In genomic region chr6:21851596-21852343, GRCm38 (mm10) we compare ENCODE assay signal across 8 mouse cellular contexts. TPM values are rescaled to one million over a fixed set of nuclear protein-coding genes. Genes with fewer than 3 reads are reported as not detected.
DNase-seq lines count a peak whose midpoint lies in the region; ATAC-seq and TF ChIP-seq lines count a peak whose summit lies in the region.

No protein-coding gene starts in this region.

- H3K4me3 ChIP-seq in C2C12 (ENCODE audit: insufficient read depth, poor library complexity, severe bottlenecking) = peak overlapping the region; percentile 53
- H3K4me3 ChIP-seq in bone marrow, adult 2 months (replicated peaks; ENCODE audit: control insufficient read depth, low read depth, low read length) = peak overlapping the region; percentile 22
- peak overlapping the region; percentile 80 for H3K4me3 ChIP-seq in embryonic facial prominence, embryonic 15.5 days (replicated peaks)
- peak overlapping the region; percentile 84 for H3K4me3 ChIP-seq in heart, embryonic 12.5 days
- H3K4me3 ChIP-seq in kidney, embryonic 16.5 days (ENCODE audit: low read length) = peak overlapping the region; percentile 82
- peak overlapping the region; percentile 80 for H3K4me3 ChIP-seq in limb, embryonic 15.5 days
- H3K4me3 ChIP-seq in midbrain, postnatal 0 days (ENCODE audit: low read depth, low read length) = peak overlapping the region; percentile 63

- 2% methylated on average over 62 of the region's 62 CpGs for WGBS in bone marrow, adult 2 months
- WGBS in embryonic facial prominence, embryonic 15.5 days = under 1% methylated on average over 60 of the region's 62 CpGs
- under 1% methylated on average over 62 of the region's 62 CpGs for WGBS in heart, embryonic 12.5 days
- under 1% methylated on average over 60 of the region's 62 CpGs for WGBS in kidney, embryonic 16.5 days
- under 1% methylated on average over 62 of the region's 62 CpGs for WGBS in limb, embryonic 15.5 days
- under 1% methylated on average over 56 of the region's 62 CpGs for WGBS in midbrain, postnatal 0 days

- H3K9ac ChIP-seq in embryonic facial prominence, embryonic 15.5 days = peak overlapping the region; percentile 70
- H3K9ac ChIP-seq in heart, embryonic 12.5 days = peak overlapping the region; percentile 86
- H3K9ac ChIP-seq in kidney, embryonic 16.5 days (replicated peaks; ENCODE audit: low read length) = peak overlapping the region; percentile 88
- H3K9ac ChIP-seq in limb, embryonic 15.5 days = peak overlapping the region; percentile 60
- peak overlapping the region; percentile 62 for H3K9ac ChIP-seq in midbrain, postnatal 0 days (replicated peaks; ENCODE audit: low read length, poor library complexity, severe bottlenecking)

- TF ChIP-seq CTCF in C2C12 (IDR thresholded peaks at IDR 0.05; ENCODE audit: control insufficient read depth, insufficient read depth, insufficient read length) = peak; percentile 48
- TF ChIP-seq CTCF in bone marrow, adult 2 months (IDR thresholded peaks at IDR 0.05; ENCODE audit: control insufficient read depth, insufficient read depth, low read length) = no peak
- peak; percentile 72 for TF ChIP-seq CTCF in midbrain, postnatal 0 days (IDR thresholded peaks at IDR 0.05)

- H3K79me2 ChIP-seq in C2C12 (ENCODE audit: control insufficient read depth, insufficient read depth) = peaks cover 9% of the 10 kb centered on the region

- peak; percentile 77 for ATAC-seq in embryonic facial prominence, embryonic 15.5 days (ENCODE audit: insufficient number of reproducible peaks, low FRiP score, low TSS enrichment, low read depth)
- ATAC-seq in heart, embryonic 12.5 days (ENCODE audit: insufficient number of reproducible peaks, low FRiP score) = peak; percentile 77
- ATAC-seq in kidney, embryonic 16.5 days (ENCODE audit: low FRiP score, low TSS enrichment) = peak; percentile 93
- peak; percentile 77 for ATAC-seq in limb, embryonic 15.5 days (ENCODE audit: insufficient number of reproducible peaks, low FRiP score, low TSS enrichment, low read depth)
- peak; percentile 90 for ATAC-seq in midbrain, postnatal 0 days (ENCODE audit: low FRiP score)

- H3K27ac ChIP-seq in bone marrow, adult 2 months (ENCODE audit: control insufficient read depth, insufficient read depth, low read depth, low read length, poor library complexity) = peak overlapping the region; percentile 27; the same call in 1 of the 2 replicates
- peak overlapping the region; percentile 76 for H3K27ac ChIP-seq in embryonic facial prominence, embryonic 15.5 days (replicated peaks)
- H3K27ac ChIP-seq in heart, embryonic 12.5 days (ENCODE audit: poor library complexity, severe bottlenecking) = peak overlapping the region; percentile 98
- H3K27ac ChIP-seq in kidney, embryonic 16.5 days (ENCODE audit: low read length) = peak overlapping the region; percentile 95
- H3K27ac ChIP-seq in limb, embryonic 15.5 days = peak overlapping the region; percentile 87
- peak overlapping the region; percentile 58 for H3K27ac ChIP-seq in midbrain, postnatal 0 days (ENCODE audit: low read depth, low read length)

- TF ChIP-seq POLR2A in bone marrow, adult 2 months (IDR thresholded peaks at IDR 0.05; ENCODE audit: borderline replicate concordance, control insufficient read depth, low read depth, low read length) = no peak

- H3K36me3 ChIP-seq in C2C12 (ENCODE audit: control insufficient read depth, insufficient read depth) = peaks cover 9% of the 10 kb centered on the region
- no peaks in the 10 kb centered on the region for H3K36me3 ChIP-seq in embryonic facial prominence, embryonic 15.5 days
- H3K36me3 ChIP-seq in heart, embryonic 12.5 days = peaks cover 19% of the 10 kb centered on the region
- 0 out of 2 replicates have a peak, but pooled peaks cover 3% of the 10 kb centered on the region for H3K36me3 ChIP-seq in kidney, embryonic 16.5 days (ENCODE audit: insufficient read depth, low read length)
- H3K36me3 ChIP-seq in limb, embryonic 15.5 days = no peaks in the 10 kb centered on the region
- H3K36me3 ChIP-seq in midbrain, postnatal 0 days (ENCODE audit: insufficient read depth, low read length) = no peaks in the 10 kb centered on the region

- H3K27me3 ChIP-seq in C2C12 (ENCODE audit: control insufficient read depth, insufficient read depth, insufficient read length) = no peaks in the 10 kb centered on the region
- no peaks in the 10 kb centered on the region for H3K27me3 ChIP-seq in embryonic facial prominence, embryonic 15.5 days
- no peaks in the 10 kb centered on the region for H3K27me3 ChIP-seq in heart, embryonic 12.5 days (replicated peaks)
- H3K27me3 ChIP-seq in kidney, embryonic 16.5 days (ENCODE audit: insufficient read depth, low read length) = peaks cover 9% of the 10 kb centered on the region; the same call in 1 of the 2 replicates
- no peaks in the 10 kb centered on the region for H3K27me3 ChIP-seq in limb, embryonic 15.5 days
- no peaks in the 10 kb centered on the region for H3K27me3 ChIP-seq in midbrain, postnatal 0 days (ENCODE audit: insufficient read depth, low read length)

- H3K4me2 ChIP-seq in embryonic facial prominence, embryonic 15.5 days (replicated peaks) = peak overlapping the region; percentile 82
- peak overlapping the region; percentile 75 for H3K4me2 ChIP-seq in heart, embryonic 12.5 days
- peak overlapping the region; percentile 71 for H3K4me2 ChIP-seq in kidney, embryonic 16.5 days (replicated peaks; ENCODE audit: low read depth, low read length)
- peak overlapping the region; percentile 88 for H3K4me2 ChIP-seq in limb, embryonic 15.5 days
- H3K4me2 ChIP-seq in midbrain, postnatal 0 days (ENCODE audit: low read depth, low read length, poor library complexity, severe bottlenecking) = peak overlapping the region; percentile 62

- DNase-seq in midbrain, postnatal 0 days (ENCODE audit: low spot score) = peak; percentile 84
- DNase-seq in telencephalon, adult 2 months (ENCODE audit: low read depth, low spot score) = peak; percentile 26

- no peaks in the 10 kb centered on the region for H3K4me1 ChIP-seq in bone marrow, adult 2 months (ENCODE audit: control insufficient read depth, insufficient read depth, low read length)
- peaks cover 11% of the 10 kb centered on the region; the same call in 1 of the 2 replicates for H3K4me1 ChIP-seq in embryonic facial prominence, embryonic 15.5 days
- H3K4me1 ChIP-seq in heart, embryonic 12.5 days (replicated peaks) = peaks cover 5% of the 10 kb centered on the region
- peaks cover 17% of the 10 kb centered on the region for H3K4me1 ChIP-seq in kidney, embryonic 16.5 days (ENCODE audit: insufficient read depth, low read length)
- peaks cover 12% of the 10 kb centered on the region for H3K4me1 ChIP-seq in limb, embryonic 15.5 days
- peaks cover 3% of the 10 kb centered on the region; the same call in 1 of the 2 replicates for H3K4me1 ChIP-seq in midbrain, postnatal 0 days (ENCODE audit: insufficient read depth, low read length)

- H3ac ChIP-seq in C2C12 (ENCODE audit: control insufficient read depth, insufficient read length, low read depth) = peak overlapping the region; percentile 79

- no peaks in the 10 kb centered on the region for H3K9me3 ChIP-seq in embryonic facial prominence, embryonic 15.5 days (replicated peaks)
- H3K9me3 ChIP-seq in heart, embryonic 12.5 days (replicated peaks) = no peaks in the 10 kb centered on the region
- H3K9me3 ChIP-seq in kidney, embryonic 16.5 days (ENCODE audit: low read length) = no peaks in the 10 kb centered on the region
- no peaks in the 10 kb centered on the region for H3K9me3 ChIP-seq in limb, embryonic 15.5 days
- no peaks in the 10 kb centered on the region for H3K9me3 ChIP-seq in midbrain, postnatal 0 days (ENCODE audit: low read length)

- H3K79me3 ChIP-seq in C2C12 (ENCODE audit: low read depth) = no peaks in the 10 kb centered on the region

TF ChIP-seq in C2C12, 6 proteins besides CTCF, POLR2A, EP300 and RAD21:
- TF ChIP-seq CEBPB (IDR thresholded peaks at IDR 0.05; ENCODE audit: low read depth) (no peak), MAX (IDR thresholded peaks at IDR 0.05) (no peak)

RNA-seq across cellular contexts. Expression of gene Tspan12, which starts 0.5 kb away (rescaled TPM):
- 8.2 TPM for polyA plus RNA-seq in C2C12 (2012; fragmentation: generic; extraction: Trizol)
- 8.9 and 15.0 TPM in 2 replicates for polyA plus RNA-seq in bone marrow, adult 2 months (2011; ENCODE audit: insufficient read depth, insufficient read length, low replicate concordance, missing spikeins)
- polyA plus RNA-seq in embryonic facial prominence, embryonic 15.5 days (2015; fragmentation: Nextera tagmentation; extraction: Ambion mirVana) = 37.9 and 38.3 TPM in 2 replicates
- 68.6 and 71.1 TPM in 2 replicates for polyA plus RNA-seq in heart, embryonic 12.5 days (2016; fragmentation: Nextera tagmentation; extraction: Ambion mirVana)
- polyA plus RNA-seq in kidney, embryonic 16.5 days (2015; fragmentation: Nextera tagmentation; extraction: Ambion mirVana) = 73.1 and 74.1 TPM in 2 replicates
- 28.2 and 34.9 TPM in 2 replicates for polyA plus RNA-seq in limb, embryonic 15.5 days (2015; fragmentation: Nextera tagmentation; extraction: Ambion mirVana)
- 22.5 and 30.2 TPM in 2 replicates for total RNA-seq in midbrain, postnatal 0 days (2014; rRNA removed)
- 50.0 and 54.7 TPM in 2 replicates for polyA plus RNA-seq in midbrain, postnatal 0 days (2015; fragmentation: Nextera tagmentation; extraction: Ambion mirVana)

Comparison
In these comparisons a context has a peak if more than half of its experiments do, and no peak if none do; other contexts are left out.
1. Peak in every context shown above with its lines: DNase-seq, ATAC-seq, H3K4me3 ChIP-seq and H3K27ac ChIP-seq.
2. H3K4me3 ChIP-seq: peak in every context shown above with its lines; median percentile 84 in heart, embryonic 12.5 days; 82 in kidney, embryonic 16.5 days; 80 in embryonic facial prominence, embryonic 15.5 days; 80 in limb, embryonic 15.5 days; 63 in midbrain, postnatal 0 days; 53 in C2C12; 22 in bone marrow, adult 2 months.
3. H3K27ac ChIP-seq: peak in every context shown above with its lines; median percentile 98 in heart, embryonic 12.5 days; 95 in kidney, embryonic 16.5 days; 87 in limb, embryonic 15.5 days; 76 in embryonic facial prominence, embryonic 15.5 days; 58 in midbrain, postnatal 0 days; 27 in bone marrow, adult 2 months.